Mouse (Mus musculus) frontal cortex, adult 2 months (tissue): ENCODE data around the gene Ttc7b. TPM values are rescaled to one million over a fixed set of nuclear protein-coding genes. Genes with fewer than 3 reads are reported as not detected.

Source experiments
- DNase-seq, 2 experiments: peaks; one replicate each; pipeline ENCODE4 v3.0.0; 2022; ENCODE audit warnings: low spot score in 1 of 2; ENCODE audit errors: extremely low spot score in 1 of 2
- polyA plus RNA-seq: library from polyadenylated mRNA; depleted of rRNA; stranded (reverse); fragments of >200 nt; gene quantifications from 2 replicates; pipeline ENCODE4 v1.2.3, GENCODE M21; 2012

The Ttc7b gene
- polyA plus RNA-seq, 1 experiment = 194 TPM

- DNase-seq = peak in 1 of 2 experiments; percentile 77
Measured at GRCm38 (mm10) chr12:100313785-100314375, 206.7 kb downstream of the Ttc7b start.

GRCm38 (mm10) chr12:100313209-100313608 is 207.4 kb downstream of the Ttc7b start:
- no peak for DNase-seq

- peak in 1 of 2 experiments; percentile 63 for DNase-seq
Measured at GRCm38 (mm10) chr12:100310471-100311392, 209.9 kb downstream of the Ttc7b start.

- DNase-seq = no peak
Measured at GRCm38 (mm10) chr12:100309201-100309600, 211.4 kb downstream of the Ttc7b start.

- no peak for DNase-seq
Measured at GRCm38 (mm10) chr12:100307501-100308260, 212.9 kb downstream of the Ttc7b start.

GRCm38 (mm10) chr12:100306336-100306735 is 214.3 kb downstream of the Ttc7b start:
- no peak for DNase-seq

GRCm38 (mm10) chr12:100305051-100305673 is 215.5 kb downstream of the Ttc7b start:
- DNase-seq = no peak

GRCm38 (mm10) chr12:100304280-100304679 is 216.3 kb downstream of the Ttc7b start:
- no peak for DNase-seq

- peak in 1 of 2 experiments; percentile 72 for DNase-seq
Measured at GRCm38 (mm10) chr12:100303141-100303540, 217.5 kb downstream of the Ttc7b start.

GRCm38 (mm10) chr12:100300446-100300845 is 220.2 kb downstream of the Ttc7b start:
- no peak for DNase-seq

- no peak for DNase-seq
Measured at GRCm38 (mm10) chr12:100299322-100299726, 221.3 kb downstream of the Ttc7b start.

GRCm38 (mm10) chr12:100298788-100299187 is 221.8 kb downstream of the Ttc7b start:
- no peak for DNase-seq

GRCm38 (mm10) chr12:100297961-100298360 is 222.7 kb downstream of the Ttc7b start:
- DNase-seq = no peak

GRCm38 (mm10) chr12:100294457-100294856 is 226.2 kb downstream of the Ttc7b start:
- DNase-seq = no peak

GRCm38 (mm10) chr12:100293956-100294355 is 226.7 kb downstream of the Ttc7b start:
- DNase-seq = no peak

GRCm38 (mm10) chr12:100290711-100291685 is 229.6 kb downstream of the Ttc7b start:
- DNase-seq = peak; percentile 75 to 90

GRCm38 (mm10) chr12:100290178-100290531 is 230.5 kb downstream of the Ttc7b start:
- DNase-seq = no peak

GRCm38 (mm10) chr12:100289267-100290177 is 231.1 kb downstream of the Ttc7b start:
- peak in 1 of 2 experiments; percentile 82 for DNase-seq
